22 mouse cellular contexts compared by ENCODE assay signal in the genomic region with DNA sequence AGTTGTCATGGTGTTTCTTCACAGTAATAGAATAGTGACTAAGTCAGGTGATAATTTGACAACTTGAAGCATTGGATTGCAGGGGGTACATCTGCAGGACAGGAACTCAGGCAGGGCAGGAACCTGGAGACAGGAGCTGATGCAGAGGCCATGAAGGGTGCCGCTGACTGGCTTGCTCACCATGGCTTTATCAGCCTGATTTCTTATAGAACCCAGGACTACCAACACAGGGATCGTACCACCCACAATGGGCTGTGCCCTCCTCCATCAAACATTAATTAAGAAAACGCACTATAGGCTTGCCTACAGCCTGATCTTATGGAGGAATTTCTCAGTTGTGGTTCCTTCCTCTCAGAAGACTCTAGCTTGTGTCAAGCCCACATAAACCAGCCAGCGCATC. TPM values are rescaled to one million over a fixed set of nuclear protein-coding genes. Genes with fewer than 3 reads are reported as not detected.
"Had no signal": no experiment of that assay in that cellular context is flagged by ENCODE, and none has a peak within 500 bp of the region (broad histone marks: within the 10 kb centered on the region; RNA-seq: fewer than 3 reads in every experiment).

No protein-coding gene starts in this region.

- H3K4me3 ChIP-seq: neural tube, embryonic 13.5 days; neural tube, embryonic 15.5 days; stomach, embryonic 15.5 days had no signal

- H3K27ac ChIP-seq: neural tube, embryonic 13.5 days; neural tube, embryonic 15.5 days; stomach, embryonic 15.5 days; stomach, postnatal 0 days had no signal

- H3K36me3 ChIP-seq: neural tube, embryonic 13.5 days; neural tube, embryonic 15.5 days; stomach, embryonic 15.5 days had no signal

- H3K27me3 ChIP-seq: neural tube, embryonic 13.5 days; neural tube, embryonic 15.5 days; stomach, embryonic 15.5 days had no signal

- DNase-seq: retina, postnatal 1 day; right cerebral cortex, adult 18-20 months; right cerebral cortex, postnatal 14 days; right cerebral cortex, postnatal 25 days; right cerebral cortex, postnatal 4 days; spleen, adult 18-20 months; thymus, adult 18-20 months; thymus, adult 2 months; thymus, postnatal 14 days; thymus, postnatal 25 days; thymus, postnatal 36 days; thymus, postnatal 4 days had no signal

- H3K4me1 ChIP-seq: neural tube, embryonic 13.5 days; neural tube, embryonic 15.5 days; stomach, embryonic 15.5 days had no signal

- H3K9me3 ChIP-seq: neural tube, embryonic 15.5 days; stomach, embryonic 15.5 days had no signal

RNA-seq across cellular contexts. Expression of gene Atoh7, which starts 33.9 kb away (rescaled TPM):
- total RNA-seq: neutrophil, adult 5-6 weeks had no signal
- polyA plus RNA-seq: small intestine, adult 2 months; spleen, adult 2 months; stomach, embryonic 14.5 days; stomach, embryonic 16.5 days; stomach, postnatal 0 days; testis, adult 2 months had no signal
